Mouse (Mus musculus): ENCODE measurements at regions not wholly inside any gene's neighbourhood (a gene's known extent, or its start where the extent isn't known, plus 50 kb on each side); places are given as distances from the start of the nearest gene placed in this dataset.

GRCm38 (mm10) chr17:4654221-4654620 lies 339.9 kb upstream of the Arid1b start:
- no peak for DNase-seq (ENCODE audit: low read depth, low spot score)

DNA sequence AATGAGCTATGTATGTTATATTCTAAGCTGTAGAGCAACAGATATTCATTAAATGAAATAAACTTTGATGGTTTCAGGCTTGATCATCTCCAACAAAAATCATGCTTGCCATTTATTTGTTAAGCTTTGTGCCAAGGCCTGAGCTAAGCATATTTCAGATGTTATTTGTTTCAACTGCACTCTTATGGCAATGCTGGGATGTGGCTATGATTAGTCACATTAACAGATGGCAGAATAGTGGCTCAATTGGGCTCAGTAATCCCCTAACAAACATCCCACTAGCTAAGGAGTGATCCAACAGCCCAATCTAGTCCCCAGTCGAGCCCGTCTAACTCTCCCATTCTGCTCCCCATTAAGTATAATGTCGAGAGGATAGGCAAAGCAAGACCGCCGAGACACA lies 332.1 kb upstream of the Arid1b start:
- DNase-seq (ENCODE audit: low read depth, low spot score), result no peak

- DNase-seq (ENCODE audit: low read depth, low spot score), result no peak
Observed at GRCm38 (mm10) chr17:4668511-4668910, 325.6 kb upstream of the Arid1b start.

GRCm38 (mm10) chr17:4673271-4673670 lies 320.9 kb upstream of the Arid1b start:
- DNase-seq (ENCODE audit: low read depth, low spot score), result no peak

- no peak for DNase-seq (ENCODE audit: low read depth, low spot score)
Observed at GRCm38 (mm10) chr17:4706421-4706820, 287.7 kb upstream of the Arid1b start.

DNA sequence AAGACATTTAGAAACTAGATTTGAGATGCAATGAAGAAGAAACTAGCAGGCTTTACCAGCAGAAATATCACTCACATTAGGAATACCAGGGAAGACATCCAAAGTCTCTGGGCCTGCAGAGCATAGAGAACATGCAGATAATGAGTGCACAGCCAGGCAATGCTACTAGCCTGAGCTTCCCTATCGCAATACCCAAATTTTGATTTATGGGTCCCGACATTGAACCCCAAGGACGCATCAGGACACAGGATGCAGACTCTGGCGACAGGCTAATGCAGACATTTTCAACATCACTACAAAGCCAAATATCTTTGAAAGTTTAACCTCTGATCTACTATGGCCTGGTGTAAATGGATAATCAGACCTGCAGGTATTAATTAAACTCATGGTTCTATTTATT lies 273.1 kb upstream of the Arid1b start:
- DNase-seq (ENCODE audit: low read depth, low spot score), result no peak

DNA sequence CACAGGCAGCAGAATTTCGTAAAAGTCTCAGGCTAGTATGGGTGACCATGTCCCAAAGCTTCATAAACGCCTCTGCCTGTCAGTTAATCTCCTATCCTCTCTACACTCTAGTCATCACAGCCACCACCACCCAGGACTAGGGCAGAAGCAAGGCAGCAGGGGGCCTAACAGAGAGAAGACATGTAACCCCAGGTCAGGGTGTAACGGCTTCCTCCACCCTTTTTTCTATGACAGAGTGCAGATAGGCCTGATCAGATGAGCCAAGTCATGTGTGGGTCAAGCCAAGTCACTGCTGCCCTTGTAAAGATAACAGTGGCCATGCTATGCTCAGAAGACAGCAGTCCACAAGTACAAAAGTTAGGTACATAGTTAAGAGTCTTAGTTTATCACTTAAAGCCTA lies 270.1 kb upstream of the Arid1b start:
- DNase-seq (ENCODE audit: low read depth, low spot score), result no peak

- no peak for DNase-seq (ENCODE audit: low read depth, low spot score)
Observed at GRCm38 (mm10) chr17:4726331-4726741, 267.8 kb upstream of the Arid1b start.

DNA sequence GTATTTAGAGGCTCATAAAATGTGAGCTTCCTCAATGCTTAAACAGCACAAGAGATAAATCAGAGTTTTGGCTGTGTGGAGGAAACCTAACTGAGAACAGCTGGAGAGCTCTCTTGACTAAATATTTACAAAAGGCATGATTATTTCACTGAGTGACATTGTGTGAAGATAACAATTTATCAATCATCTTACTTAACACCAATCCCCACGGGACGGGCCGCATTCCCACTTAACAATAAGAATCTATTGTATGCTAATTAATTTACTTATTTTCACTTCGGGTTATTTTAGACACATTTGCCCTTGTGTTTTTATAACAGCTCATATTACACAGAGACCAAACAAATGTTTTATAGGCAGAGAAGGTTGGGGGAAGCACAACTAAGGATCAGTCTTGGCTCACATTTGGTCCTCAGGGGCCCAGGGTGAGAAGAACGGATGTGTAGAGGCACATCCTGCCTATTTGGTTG lies 259.7 kb upstream of the Arid1b start:
- no peak for DNase-seq (ENCODE audit: low read depth, low spot score)

DNA sequence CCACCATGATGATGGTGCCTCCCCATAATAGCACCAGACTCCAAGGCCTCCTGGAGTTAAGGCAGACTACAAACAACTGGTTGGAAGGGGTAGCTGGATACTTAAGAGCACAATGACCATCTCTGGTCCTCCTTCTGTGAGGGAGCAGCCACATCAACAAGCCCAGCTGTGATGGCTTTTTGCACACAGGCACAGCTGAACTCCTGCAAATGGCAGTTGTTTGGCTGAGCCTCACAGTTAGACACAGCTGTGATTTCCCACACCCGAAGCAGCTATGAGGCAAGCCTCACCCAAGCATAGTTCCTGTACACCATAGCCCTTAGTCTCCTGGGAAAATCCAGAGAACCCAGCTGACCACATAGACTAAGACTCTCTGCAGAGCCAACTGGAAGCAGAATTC lies 258.9 kb upstream of the Arid1b start:
- DNase-seq (ENCODE audit: low read depth, low spot score), result no peak

DNA sequence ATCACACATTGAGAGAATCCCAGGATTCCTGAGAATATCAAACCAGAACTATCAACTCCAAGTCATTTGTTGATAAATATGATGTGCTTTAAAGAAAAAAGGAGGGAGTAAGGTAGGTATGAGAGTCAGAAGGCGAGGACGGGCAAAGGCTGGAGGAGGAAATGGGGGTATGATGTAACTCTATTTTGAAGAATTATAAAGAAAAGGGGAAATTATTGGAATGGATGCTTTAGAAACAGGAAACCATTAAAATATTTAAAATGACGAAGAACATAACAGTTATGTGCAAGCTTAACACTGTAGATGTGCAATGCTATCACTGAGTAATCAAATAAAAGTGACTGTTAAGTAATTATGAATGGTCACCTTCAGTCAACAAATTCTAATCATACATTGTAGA lies 257.4 kb upstream of the Arid1b start:
- no peak for DNase-seq (ENCODE audit: low read depth, low spot score)

- DNase-seq (ENCODE audit: low read depth, low spot score), result no peak
Observed at GRCm38 (mm10) chr17:4738717-4739485, 255.2 kb upstream of the Arid1b start.

GRCm38 (mm10) chr17:4740784-4741183 lies 253.3 kb upstream of the Arid1b start:
- no peak for DNase-seq (ENCODE audit: low read depth, low spot score)

GRCm38 (mm10) chr17:4742314-4742713 lies 251.8 kb upstream of the Arid1b start:
- no peak for DNase-seq (ENCODE audit: low read depth, low spot score)

DNA sequence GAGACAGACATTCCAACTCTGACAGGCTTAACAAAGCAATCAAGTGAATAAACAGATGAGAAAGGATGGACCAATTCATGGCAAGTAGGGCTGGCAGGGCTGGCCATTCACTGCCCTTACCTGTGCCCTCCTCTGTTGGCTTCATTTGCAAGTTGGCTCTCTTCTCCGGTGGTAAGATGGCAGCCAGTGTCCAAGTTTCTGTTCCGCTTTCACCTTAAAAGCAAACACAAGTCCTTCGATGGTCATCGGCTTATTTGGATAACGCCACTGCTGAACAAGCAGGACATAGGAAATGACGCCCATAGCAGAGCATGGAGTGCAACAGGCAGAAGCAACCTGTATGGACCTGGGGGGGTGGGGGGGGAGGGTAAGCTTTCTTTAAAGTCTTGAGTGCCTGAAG lies 231.2 kb upstream of the Arid1b start:
- DNase-seq (ENCODE audit: low read depth, low spot score), result no peak

DNA sequence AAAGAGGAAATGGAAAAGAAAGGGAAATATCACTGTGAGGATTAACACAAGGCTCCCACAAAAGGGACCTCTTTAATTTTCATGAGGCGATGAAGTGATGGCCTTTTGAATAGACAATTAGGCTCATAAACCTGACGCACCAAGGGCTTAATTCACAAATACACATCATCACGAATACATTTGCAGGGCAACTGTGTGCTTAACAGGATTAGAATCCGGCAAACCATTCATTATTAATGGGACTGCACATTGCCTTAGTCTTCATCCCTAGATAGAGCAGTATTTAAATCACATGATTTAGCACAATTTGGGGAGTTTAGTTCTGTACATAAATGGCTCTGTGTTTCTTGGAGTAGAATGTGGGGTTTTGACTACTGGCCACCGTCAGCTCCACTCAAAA lies 228.4 kb upstream of the Arid1b start:
- DNase-seq (ENCODE audit: low read depth, low spot score), result no peak

DNA sequence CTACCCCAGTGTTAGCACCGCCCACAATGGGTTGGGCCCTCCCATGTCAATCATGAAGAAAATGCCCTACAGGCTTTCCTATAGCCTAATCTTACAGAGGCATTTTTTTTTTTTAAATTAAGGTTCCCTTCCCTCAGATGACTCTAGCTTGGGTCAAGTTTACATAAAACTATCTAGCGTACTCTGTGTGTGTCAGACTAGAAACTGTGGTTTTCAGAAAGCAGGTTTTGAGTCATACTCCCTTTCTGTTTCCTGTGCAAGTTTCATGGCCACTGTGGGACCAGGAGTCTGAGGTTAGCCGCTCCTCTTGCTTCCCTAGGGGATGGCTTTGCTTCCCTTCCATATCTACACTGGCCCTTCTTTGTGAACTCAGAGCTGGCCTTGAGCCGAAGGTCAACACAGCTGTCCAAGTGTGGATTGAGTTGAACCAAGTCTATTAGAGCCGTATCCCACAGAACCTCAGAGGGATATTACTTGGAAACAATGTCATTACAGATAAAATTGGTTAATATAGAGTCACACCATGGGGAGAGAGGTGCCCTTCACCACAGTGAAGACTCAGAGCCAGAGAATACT lies 226.1 kb upstream of the Arid1b start:
- peak; percentile 14 for DNase-seq (ENCODE audit: low read depth, low spot score)

- no peak for DNase-seq (ENCODE audit: low read depth, low spot score)
Observed at GRCm38 (mm10) chr17:4769284-4769683, 224.8 kb upstream of the Arid1b start.

DNA sequence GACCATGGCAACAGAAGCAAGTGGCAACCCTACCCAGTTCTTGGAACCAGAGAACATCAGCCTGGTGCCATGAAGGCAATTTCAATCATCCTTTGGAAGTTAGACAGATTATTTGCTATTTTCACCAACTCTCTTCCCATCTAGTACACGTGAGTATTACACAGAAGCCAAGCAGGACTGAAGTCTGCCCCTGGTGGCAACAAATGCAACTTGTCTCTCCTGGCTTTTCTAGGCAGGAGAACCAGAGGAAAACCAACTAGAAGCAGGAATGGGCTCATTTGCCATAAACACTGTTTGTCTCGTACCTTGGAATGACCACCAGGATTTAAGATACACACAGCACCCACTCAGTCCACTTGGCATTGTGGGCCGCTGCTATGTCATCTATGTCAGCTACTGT lies 224.1 kb upstream of the Arid1b start:
- peak; percentile 52 for DNase-seq (ENCODE audit: low read depth, low spot score)

DNA sequence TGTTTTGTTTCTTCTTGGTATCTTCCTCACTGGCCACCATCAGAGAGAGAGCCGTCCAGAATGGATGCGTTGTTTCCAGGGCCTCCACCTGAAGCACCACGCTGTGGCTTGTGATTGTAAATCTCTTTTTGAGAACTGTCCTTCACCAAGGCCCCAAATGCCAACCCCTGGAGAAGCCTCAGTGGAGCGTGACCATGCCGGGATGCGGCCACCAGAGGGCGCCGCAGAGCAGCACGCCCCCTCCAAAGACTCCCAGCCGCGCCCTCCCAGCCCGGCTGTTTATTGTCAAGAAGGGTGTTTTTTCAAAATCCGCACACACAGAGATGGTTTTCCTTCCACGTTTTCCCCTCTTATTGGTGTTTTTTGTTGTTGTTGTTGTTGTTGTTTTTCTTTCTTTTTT lies 216.0 kb upstream of the Arid1b start:
- DNase-seq (ENCODE audit: low read depth, low spot score), result peak; percentile 57

GRCm38 (mm10) chr17:4779017-4779416 lies 215.1 kb upstream of the Arid1b start:
- no peak for DNase-seq (ENCODE audit: low read depth, low spot score)

DNA sequence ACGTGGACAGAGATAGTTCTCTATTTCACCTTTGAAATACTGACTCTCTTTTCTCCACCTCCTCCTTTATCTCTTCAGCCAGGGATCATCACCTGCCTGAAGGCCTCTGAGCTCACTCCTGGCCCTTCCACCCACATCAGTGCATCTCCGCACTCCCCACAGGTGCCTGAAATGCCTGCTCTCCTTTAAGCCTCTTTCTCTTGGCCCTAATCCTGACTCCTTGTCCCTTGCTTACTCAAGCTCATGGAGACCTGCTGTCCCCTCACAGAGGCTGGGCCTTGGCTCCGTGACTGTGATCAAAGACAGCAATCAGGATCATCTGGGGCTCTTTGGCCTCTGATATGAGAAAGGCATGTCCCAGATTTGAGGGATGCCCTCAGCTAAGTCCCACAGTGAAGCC lies 212.5 kb upstream of the Arid1b start:
- DNase-seq (ENCODE audit: low read depth, low spot score), result no peak

GRCm38 (mm10) chr17:4784296-4784695 lies 209.8 kb upstream of the Arid1b start:
- no peak for DNase-seq (ENCODE audit: low read depth, low spot score)

Data from R1 (cell line).